Mouse (Mus musculus): ENCODE results near the gene Oas1h. TPM values are rescaled to one million over a fixed set of nuclear protein-coding genes. Genes with fewer than 3 reads are reported as not detected.
A peak's percentile ranks its signal among the peaks of the same experiment; 100 is the strongest.
"Not testable (repeated sequence)": the region's sequence is repeated elsewhere in the genome, so short reads cannot be mapped to it uniquely, and the experiment has no call there.

Gene Oas1h
- total RNA-seq, 2 experiments from 2014 or later: not detected

DNA sequence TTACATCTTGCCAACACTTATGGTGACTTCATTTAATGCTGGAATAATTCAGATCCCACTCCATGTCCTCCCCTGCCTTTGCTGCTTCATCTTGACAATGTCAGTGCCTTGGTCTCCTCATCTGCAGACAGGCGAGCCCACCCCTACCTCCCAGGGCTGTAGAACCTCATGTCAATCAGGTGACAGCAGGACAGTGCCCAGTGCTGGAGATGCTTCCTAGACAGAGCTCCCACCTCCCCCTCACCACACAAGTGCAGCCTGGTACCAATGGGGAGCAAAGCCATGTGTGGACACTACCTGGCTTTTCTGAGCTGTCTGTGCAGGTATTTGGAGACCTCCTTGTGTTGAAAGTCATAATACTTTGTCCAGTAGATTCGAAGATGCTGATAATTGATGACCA, 17.6 kb downstream of the Oas1h start:
- not testable (repeated sequence) for ATAC-seq (ENCODE audit: poor library complexity, severe bottlenecking)

DNA sequence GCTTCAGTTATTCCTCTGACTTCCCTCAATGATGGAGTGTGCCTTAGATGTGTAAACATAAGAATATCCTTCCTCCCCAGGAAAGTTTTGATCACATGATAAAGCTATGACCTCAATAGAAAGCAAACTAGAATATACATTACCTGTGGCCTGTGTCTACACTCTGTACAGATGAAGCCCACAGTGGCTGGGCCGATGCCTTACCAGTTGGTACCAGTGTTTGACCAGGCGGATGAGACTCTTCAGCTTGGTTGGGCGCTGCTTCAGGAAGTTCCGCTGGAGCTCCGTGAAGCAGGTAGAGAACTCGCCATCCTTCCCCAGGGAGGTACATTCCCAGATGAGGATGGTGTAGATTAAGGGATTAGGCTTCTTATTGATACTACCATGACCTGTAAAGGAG, 20.5 kb downstream of the Oas1h start:
- not testable (repeated sequence) for ATAC-seq (ENCODE audit: poor library complexity, severe bottlenecking)

DNA sequence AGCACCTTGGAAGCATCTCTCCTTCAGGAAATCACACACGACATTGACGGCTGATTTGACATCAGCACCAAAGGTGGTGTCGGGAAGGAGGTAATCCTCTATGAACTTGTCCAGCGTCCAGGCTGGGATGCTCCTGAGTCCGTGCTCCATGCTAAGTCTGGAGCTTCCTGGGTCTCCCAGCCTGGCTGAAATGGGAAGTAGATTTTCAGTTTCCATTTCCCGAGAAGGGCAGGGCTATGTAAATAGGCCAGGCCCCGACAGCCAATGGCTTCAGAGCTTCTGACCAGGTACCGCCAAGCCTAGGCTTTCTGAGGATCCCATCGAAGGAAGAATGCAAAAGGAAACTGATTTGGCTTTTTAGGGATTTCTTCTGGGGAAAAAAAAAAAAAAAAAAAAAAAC, 26.2 kb downstream of the Oas1h start, which contains the start of gene Oas1g:
Gene Oas1g, minus strand, starts transcription at position 201 of the 400 bp plus-strand sequence.
- peak; percentile 45; the same call in 1 of the 2 replicates for ATAC-seq (ENCODE audit: poor library complexity, severe bottlenecking)

- ATAC-seq (ENCODE audit: poor library complexity, severe bottlenecking): no peak
Measured at GRCm38 (mm10) chr5:120887831-120888230, 26.6 kb downstream of the Oas1h start.

- ATAC-seq (ENCODE audit: poor library complexity, severe bottlenecking): not testable (repeated sequence)
Measured at GRCm38 (mm10) chr5:120888294-120888815, 27.1 kb downstream of the Oas1h start.

GRCm38 (mm10) chr5:120890026-120890425, 28.8 kb downstream of the Oas1h start:
- no peak for ATAC-seq (ENCODE audit: poor library complexity, severe bottlenecking)

- no peak for ATAC-seq (ENCODE audit: poor library complexity, severe bottlenecking)
Measured at GRCm38 (mm10) chr5:120890991-120891390, 29.8 kb downstream of the Oas1h start.

DNA sequence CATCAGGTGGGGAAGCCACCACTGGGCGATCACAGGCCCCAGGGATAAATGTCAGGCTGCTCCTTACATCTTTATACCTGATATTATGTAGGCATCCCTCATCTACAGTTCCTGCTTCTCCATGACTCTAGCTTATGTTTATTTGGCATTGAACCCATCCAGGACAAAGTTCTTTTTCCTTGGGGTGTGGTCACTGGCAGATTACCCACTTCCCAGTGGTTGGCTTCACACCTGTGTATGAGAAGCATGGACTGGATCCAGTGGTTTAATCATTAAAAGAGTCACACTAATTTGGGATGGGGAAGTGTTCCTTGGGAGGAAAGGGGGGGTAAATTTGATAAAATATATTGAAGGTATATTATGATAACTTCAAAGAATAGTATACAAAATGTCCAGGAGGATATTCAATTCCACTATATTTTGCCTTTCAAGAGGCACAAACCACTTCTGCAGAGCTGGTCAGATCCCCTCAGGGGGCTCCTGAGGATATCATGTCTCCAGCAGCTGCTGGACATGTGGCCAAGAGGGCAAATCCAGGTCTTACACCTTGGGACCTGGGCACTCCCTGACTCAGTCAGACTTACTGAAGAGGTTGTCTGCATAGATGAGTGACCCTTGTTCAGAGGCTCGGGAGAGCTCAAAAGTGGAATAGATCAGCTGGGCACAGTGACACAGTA, 30.5 kb downstream of the Oas1h start:
- not testable (repeated sequence) for ATAC-seq (ENCODE audit: poor library complexity, severe bottlenecking)

- ATAC-seq (ENCODE audit: poor library complexity, severe bottlenecking): no peak
Measured at GRCm38 (mm10) chr5:120892243-120892660, 31.0 kb downstream of the Oas1h start.

- ATAC-seq (ENCODE audit: poor library complexity, severe bottlenecking): not testable (repeated sequence)
Measured at GRCm38 (mm10) chr5:120893866-120894265, 32.6 kb downstream of the Oas1h start.

DNA sequence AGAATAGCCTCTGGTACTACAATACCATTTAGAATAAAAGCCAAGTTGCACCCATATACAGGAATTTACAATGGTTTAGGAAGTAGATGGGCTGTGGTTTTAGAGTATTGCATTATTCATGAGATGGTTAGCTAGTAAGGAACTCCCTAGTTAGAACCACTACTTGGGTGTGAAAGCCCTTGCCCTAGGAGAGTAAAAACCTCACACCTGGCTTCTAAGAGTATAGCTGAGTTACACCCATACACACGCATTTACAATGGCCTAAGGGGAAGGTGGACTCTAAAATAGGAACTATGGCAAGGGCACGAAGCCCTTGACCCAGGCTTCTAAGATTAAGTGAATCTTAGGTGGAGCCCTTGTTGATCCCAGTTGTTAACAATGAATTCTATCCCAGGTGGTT, 33.5 kb downstream of the Oas1h start:
- ATAC-seq (ENCODE audit: poor library complexity, severe bottlenecking): not testable (repeated sequence)

GRCm38 (mm10) chr5:120895231-120895900, 34.1 kb downstream of the Oas1h start:
- no peak for ATAC-seq (ENCODE audit: poor library complexity, severe bottlenecking)

GRCm38 (mm10) chr5:120898307-120898706, 37.1 kb downstream of the Oas1h start:
- no peak for ATAC-seq (ENCODE audit: poor library complexity, severe bottlenecking)

- ATAC-seq (ENCODE audit: poor library complexity, severe bottlenecking): no peak
Measured at GRCm38 (mm10) chr5:120898726-120899125, 37.5 kb downstream of the Oas1h start.

GRCm38 (mm10) chr5:120900666-120901065, 39.4 kb downstream of the Oas1h start:
- ATAC-seq (ENCODE audit: poor library complexity, severe bottlenecking): no peak

- ATAC-seq (ENCODE audit: poor library complexity, severe bottlenecking): no peak
Measured at GRCm38 (mm10) chr5:120902056-120902455, 40.8 kb downstream of the Oas1h start.

DNA sequence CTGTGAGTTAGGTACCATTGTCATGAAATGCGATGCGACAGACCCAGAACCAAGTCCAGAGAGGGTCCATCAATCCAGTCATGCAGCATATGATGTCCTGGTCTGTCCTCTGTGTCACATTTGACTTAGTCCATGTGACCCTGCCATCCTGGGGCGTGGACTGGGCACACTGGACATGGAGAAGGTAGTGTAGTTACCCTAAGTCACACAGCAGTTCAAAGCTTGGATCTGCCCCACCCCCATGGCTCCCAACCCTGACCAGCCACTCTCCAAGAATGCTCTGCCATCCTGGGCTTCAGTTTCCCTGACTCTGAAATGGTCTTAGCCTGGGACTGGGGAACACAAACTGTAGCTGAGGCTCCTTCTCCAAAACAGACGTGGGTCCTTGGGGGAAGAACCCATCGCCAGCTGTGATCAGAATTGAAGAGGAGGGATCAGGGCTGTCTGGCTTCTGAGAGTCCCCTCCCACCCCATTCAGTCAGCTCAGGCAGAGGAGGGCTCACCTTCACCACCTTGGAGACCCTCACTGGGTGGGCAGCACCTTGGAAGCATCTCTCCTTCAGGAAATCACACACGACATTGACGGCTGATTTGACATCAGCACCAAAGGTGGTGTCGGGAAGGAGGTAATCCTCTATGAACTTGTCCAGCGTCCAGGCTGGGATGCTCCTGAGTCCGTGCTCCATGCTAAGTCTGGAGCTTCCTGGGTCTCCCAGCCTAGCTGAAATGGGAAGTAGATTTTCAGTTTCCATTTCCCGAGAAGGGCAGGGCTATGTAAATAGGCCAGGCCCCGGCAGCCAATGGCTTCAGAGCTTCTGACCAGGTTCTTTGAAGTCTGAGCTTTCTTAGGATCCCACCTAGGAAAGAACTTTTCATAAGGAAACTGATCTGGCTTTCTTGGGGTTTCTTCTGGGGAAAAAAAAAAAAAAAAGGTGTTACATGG, 45.8 kb downstream of the Oas1h start, which contains the start of gene Oas1a:
Gene Oas1a, minus strand, starts transcription at position 731 of the 943 bp plus-strand sequence.
- peak; percentile 87 for ATAC-seq (ENCODE audit: poor library complexity, severe bottlenecking)

GRCm38 (mm10) chr5:120908196-120908920, 47.1 kb downstream of the Oas1h start:
- ATAC-seq (ENCODE audit: poor library complexity, severe bottlenecking): no peak

GRCm38 (mm10) chr5:120914204-120914603, 53.0 kb downstream of the Oas1h start, which contains the start of gene Oas1d:
Oas1d (plus strand) TSS chr5:120914536.
- ATAC-seq (ENCODE audit: poor library complexity, severe bottlenecking): not testable (repeated sequence)
